8 mouse cellular contexts compared by ENCODE assay signal in the genomic region with DNA sequence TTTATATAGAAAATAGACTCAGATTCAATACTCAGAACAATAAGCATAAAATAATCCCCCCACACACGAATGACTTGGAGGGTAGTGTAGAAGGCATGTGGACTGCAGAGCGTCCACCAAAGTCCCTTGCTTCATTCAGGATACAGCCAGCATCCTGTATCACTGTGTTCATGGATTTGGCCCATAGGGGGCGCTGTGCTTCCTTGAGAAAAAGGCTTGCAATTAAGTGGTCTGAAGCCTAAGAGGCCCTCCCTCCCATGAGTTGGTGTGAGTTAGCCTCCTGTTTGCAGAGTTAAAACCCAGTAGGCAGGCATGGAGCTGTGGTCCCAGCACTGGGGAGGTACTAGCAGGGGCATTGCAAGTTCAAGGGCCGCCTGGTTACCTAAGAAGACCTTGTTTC. TPM values are rescaled to one million over a fixed set of nuclear protein-coding genes. Genes with fewer than 3 reads are reported as not detected.
DNase-seq lines count a peak whose midpoint lies in the region; ATAC-seq lines count a peak whose summit lies in the region.

No protein-coding gene starts in this region.

- H3K4me2 ChIP-seq in forebrain, embryonic 15.5 days (replicated peaks): no peak overlapping the region
- no peak overlapping the region for H3K4me2 ChIP-seq in hindbrain, embryonic 13.5 days

- no peaks in the 10 kb centered on the region for H3K36me3 ChIP-seq in forebrain, embryonic 15.5 days
- H3K36me3 ChIP-seq in hindbrain, embryonic 13.5 days: peaks cover 6% of the 10 kb centered on the region

- H3K4me1 ChIP-seq in forebrain, embryonic 15.5 days: peaks cover 27% of the 10 kb centered on the region
- H3K4me1 ChIP-seq in hindbrain, embryonic 13.5 days (replicated peaks): peaks cover 57% of the 10 kb centered on the region

- no peak overlapping the region for H3K9ac ChIP-seq in forebrain, embryonic 15.5 days (replicated peaks)
- H3K9ac ChIP-seq in hindbrain, embryonic 13.5 days: no peak overlapping the region

- peak; percentile 71 for DNase-seq in CD4-positive, CD25-positive, alpha-beta regulatory T cell, adult 2 months (ENCODE audit: low read depth, low spot score)
- peak; percentile 58 for DNase-seq in brain, embryonic 18.5 days (ENCODE audit: low read depth, low spot score)
- DNase-seq in left cerebral cortex, adult 18-20 months (ENCODE audit: low spot score in 2 of 2): peak; percentile 84 to 91
- DNase-seq in mesoderm, embryonic 11.5 days (ENCODE audit: low read depth, low spot score): peak; percentile 90
- peak; percentile 60 to 85 for DNase-seq in spleen, postnatal 4 days (ENCODE audit: low spot score in 2 of 2)

- ATAC-seq in CD4-positive, CD25-positive, alpha-beta regulatory T cell, adult 4 months: no peak
- ATAC-seq in forebrain, embryonic 15.5 days (replicated peaks): 0 out of 2 replicates have a peak, but pooled peaks have one; percentile 45
- ATAC-seq in hindbrain, embryonic 13.5 days (ENCODE audit: low FRiP score): no peak

- H3K9me3 ChIP-seq in forebrain, embryonic 15.5 days: no peaks in the 10 kb centered on the region
- no peaks in the 10 kb centered on the region for H3K9me3 ChIP-seq in hindbrain, embryonic 13.5 days

- H3K27ac ChIP-seq in forebrain, embryonic 15.5 days (replicated peaks): peak overlapping the region; percentile 44
- peak overlapping the region; percentile 12; the same call in 1 of the 2 replicates for H3K27ac ChIP-seq in hindbrain, embryonic 13.5 days

- WGBS in forebrain, embryonic 15.5 days: 24% methylated on average over 4 of the region's 4 CpGs
- WGBS in hindbrain, embryonic 13.5 days: 22% methylated on average over 4 of the region's 4 CpGs

- no peaks in the 10 kb centered on the region for H3K27me3 ChIP-seq in forebrain, embryonic 15.5 days
- H3K27me3 ChIP-seq in hindbrain, embryonic 13.5 days: peaks cover 17% of the 10 kb centered on the region

- no peak overlapping the region for H3K4me3 ChIP-seq in forebrain, embryonic 15.5 days
- no peak overlapping the region for H3K4me3 ChIP-seq in hindbrain, embryonic 13.5 days

RNA-seq across cellular contexts. Expression of gene Sulf2, which starts 47.1 kb away (rescaled TPM):
- polyA plus RNA-seq in CD4-positive, CD25-positive, alpha-beta regulatory T cell, adult 4 months (2017; shearing (Covaris generic)): 1 to 10 TPM; 2.5 to 5.6 TPM
- polyA plus RNA-seq in forebrain, embryonic 15.5 days (2015; fragmentation: Nextera tagmentation; extraction: Ambion mirVana): 30.3 and 36.0 TPM in 2 replicates
- 88.6 and 113 TPM in 2 replicates for polyA plus RNA-seq in hindbrain, embryonic 13.5 days (2015; fragmentation: Nextera tagmentation; extraction: Ambion mirVana)
- 10 to 100 TPM; 71.3 to 81.2 TPM for total RNA-seq in left cerebral cortex, adult 18-20 months (2021)
